Mouse (Mus musculus): ENCODE data around the gene C130026I21Rik. TPM values are rescaled to one million over a fixed set of nuclear protein-coding genes. Genes with fewer than 3 reads are reported as not detected.
"Not testable (repeated sequence)": the region's sequence is repeated elsewhere in the genome, so short reads cannot be mapped to it uniquely, and the experiment has no call there.

Gene C130026I21Rik
- polyA plus RNA-seq, 1 experiment from 2014 or later = 0.37 TPM

- H3K4me1 ChIP-seq (ENCODE audit: control insufficient read depth, insufficient read depth, low read length); H3K27me3 ChIP-seq (ENCODE audit: control insufficient read depth, insufficient read depth, low read length); DNase-seq; H3K4me3 ChIP-seq (replicated peaks; ENCODE audit: low read depth, low read length); H3K27ac ChIP-seq (replicated peaks; ENCODE audit: low read depth, low read length); H3K4me2 ChIP-seq (ENCODE audit: low read length); H3K9ac ChIP-seq (replicated peaks; ENCODE audit: low read length); H3K36me3 ChIP-seq (ENCODE audit: control insufficient read depth, insufficient read depth, low read length); H3K9me3 ChIP-seq (ENCODE audit: control insufficient read depth, low read length); ATAC-seq (ENCODE audit: low FRiP score, low TSS enrichment): not testable (repeated sequence)
- WGBS = 93% methylated on average over 1 of the region's 3 CpGs
Measured at GRCm38 (mm10) chr1:85181981-85182380, 88.4 kb downstream of the C130026I21Rik start.

GRCm38 (mm10) chr1:85178971-85179370 is 91.4 kb downstream of the C130026I21Rik start:
- H3K27me3 ChIP-seq (ENCODE audit: control insufficient read depth, insufficient read depth, low read length); DNase-seq; H3K4me3 ChIP-seq (replicated peaks; ENCODE audit: low read depth, low read length); ATAC-seq (ENCODE audit: low FRiP score, low TSS enrichment); H3K9me3 ChIP-seq (ENCODE audit: control insufficient read depth, low read length); H3K36me3 ChIP-seq (ENCODE audit: control insufficient read depth, insufficient read depth, low read length); H3K9ac ChIP-seq (replicated peaks; ENCODE audit: low read length); H3K4me1 ChIP-seq (ENCODE audit: control insufficient read depth, insufficient read depth, low read length); H3K27ac ChIP-seq (replicated peaks; ENCODE audit: low read depth, low read length); H3K4me2 ChIP-seq (ENCODE audit: low read length): not testable (repeated sequence)
- WGBS = 80% methylated on average over 4 of the region's 4 CpGs

DNA sequence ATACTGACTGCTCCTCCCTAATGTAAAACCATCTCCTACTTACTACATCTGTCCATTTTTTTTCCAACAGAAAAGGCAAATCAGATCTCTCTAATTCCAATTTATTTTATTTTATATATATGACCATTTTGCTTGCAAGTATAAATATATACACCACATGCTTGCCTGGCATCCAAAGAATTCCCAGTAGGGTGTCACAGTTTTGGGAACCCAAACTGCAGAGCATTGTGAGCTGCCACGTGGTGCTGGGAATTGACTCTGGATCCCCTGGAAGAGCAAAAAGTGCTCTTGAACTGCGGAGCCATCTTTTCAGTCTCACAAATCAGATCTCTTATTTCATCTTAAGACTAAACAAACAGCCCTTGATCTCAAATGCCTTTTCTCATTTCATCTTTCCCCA is 107.5 kb downstream of the C130026I21Rik start:
- not testable (repeated sequence) for H3K27ac ChIP-seq (replicated peaks; ENCODE audit: low read depth, low read length)
- WGBS = 45% methylated on average over 1 of the region's 2 CpGs

GRCm38 (mm10) chr1:85155151-85155550 is 115.2 kb downstream of the C130026I21Rik start:
- not testable (repeated sequence) for DNase-seq; H3K4me1 ChIP-seq (ENCODE audit: control insufficient read depth, insufficient read depth, low read length); H3K27ac ChIP-seq (replicated peaks; ENCODE audit: low read depth, low read length); H3K9me3 ChIP-seq (ENCODE audit: control insufficient read depth, low read length); ATAC-seq (ENCODE audit: low FRiP score, low TSS enrichment); H3K27me3 ChIP-seq (ENCODE audit: control insufficient read depth, insufficient read depth, low read length); H3K36me3 ChIP-seq (ENCODE audit: control insufficient read depth, insufficient read depth, low read length); H3K9ac ChIP-seq (replicated peaks; ENCODE audit: low read length); H3K4me2 ChIP-seq (ENCODE audit: low read length); H3K4me3 ChIP-seq (replicated peaks; ENCODE audit: low read depth, low read length)
- 82% methylated on average over 4 of the region's 5 CpGs for WGBS

More for the DNA sequence above, 107.5 kb downstream of the C130026I21Rik start:
- H3K9ac ChIP-seq (replicated peaks; ENCODE audit: low read length); H3K9me3 ChIP-seq (ENCODE audit: control insufficient read depth, low read length); H3K27me3 ChIP-seq (ENCODE audit: control insufficient read depth, insufficient read depth, low read length); DNase-seq; H3K4me3 ChIP-seq (replicated peaks; ENCODE audit: low read depth, low read length); H3K4me1 ChIP-seq (ENCODE audit: control insufficient read depth, insufficient read depth, low read length); ATAC-seq (ENCODE audit: low FRiP score, low TSS enrichment); H3K4me2 ChIP-seq (ENCODE audit: low read length); H3K36me3 ChIP-seq (ENCODE audit: control insufficient read depth, insufficient read depth, low read length): not testable (repeated sequence)

GRCm38 (mm10) chr1:85133671-85134070 is 136.7 kb downstream of the C130026I21Rik start:
- not testable (repeated sequence) for H3K4me1 ChIP-seq (ENCODE audit: control insufficient read depth, insufficient read depth, low read length); ATAC-seq (ENCODE audit: low FRiP score, low TSS enrichment); H3K4me2 ChIP-seq (ENCODE audit: low read length); H3K36me3 ChIP-seq (ENCODE audit: control insufficient read depth, insufficient read depth, low read length); H3K9me3 ChIP-seq (ENCODE audit: control insufficient read depth, low read length); H3K27ac ChIP-seq (replicated peaks; ENCODE audit: low read depth, low read length); H3K27me3 ChIP-seq (ENCODE audit: control insufficient read depth, insufficient read depth, low read length); H3K4me3 ChIP-seq (replicated peaks; ENCODE audit: low read depth, low read length); H3K9ac ChIP-seq (replicated peaks; ENCODE audit: low read length); DNase-seq
- WGBS = 94% methylated on average over 19 of the region's 22 CpGs

DNA sequence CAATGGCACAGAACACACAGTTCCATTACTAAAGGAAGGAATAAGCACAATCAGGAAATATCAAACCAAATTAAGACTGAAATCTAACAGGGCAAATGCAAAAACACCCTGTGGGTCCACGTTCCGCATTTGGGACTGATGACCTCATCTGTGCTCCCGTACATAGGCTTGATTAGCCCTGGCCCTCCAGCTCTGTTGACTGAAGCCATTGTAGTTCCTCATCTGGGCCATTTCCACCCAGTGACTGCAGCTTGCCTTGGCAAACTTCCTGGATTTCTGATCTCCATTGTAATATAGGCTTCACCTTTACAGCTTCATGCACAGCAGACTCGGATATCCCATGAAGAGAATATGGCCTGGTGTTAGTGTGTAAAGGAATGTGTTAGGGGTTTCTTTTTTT is 148.5 kb downstream of the C130026I21Rik start:
- not testable (repeated sequence) for H3K4me1 ChIP-seq (ENCODE audit: control insufficient read depth, insufficient read depth, low read length); H3K27ac ChIP-seq (replicated peaks; ENCODE audit: low read depth, low read length); ATAC-seq (ENCODE audit: low FRiP score, low TSS enrichment); DNase-seq; H3K36me3 ChIP-seq (ENCODE audit: control insufficient read depth, insufficient read depth, low read length); H3K9me3 ChIP-seq (ENCODE audit: control insufficient read depth, low read length); H3K27me3 ChIP-seq (ENCODE audit: control insufficient read depth, insufficient read depth, low read length); H3K4me2 ChIP-seq (ENCODE audit: low read length); H3K9ac ChIP-seq (replicated peaks; ENCODE audit: low read length); H3K4me3 ChIP-seq (replicated peaks; ENCODE audit: low read depth, low read length)
- WGBS = 89% methylated on average over 4 of the region's 4 CpGs

DNA sequence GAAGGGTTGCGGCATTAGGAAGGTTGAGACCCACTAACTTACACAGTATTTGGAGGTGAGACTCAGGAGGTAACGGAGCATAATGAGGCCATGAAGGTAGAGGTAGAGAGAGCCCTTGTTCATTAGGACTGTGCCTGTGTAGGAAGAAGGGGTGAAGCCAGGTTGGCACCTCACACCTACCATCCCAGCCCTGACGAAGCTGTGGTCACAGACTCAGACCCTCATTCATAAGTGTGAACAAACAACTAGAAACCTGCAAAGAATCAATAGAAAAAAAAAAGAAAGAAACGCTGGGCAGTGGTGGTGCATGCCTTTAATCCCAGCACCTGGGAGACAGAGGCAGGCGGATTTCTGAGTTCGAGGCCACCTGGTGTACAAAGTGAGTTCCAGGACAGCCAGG is 152.0 kb downstream of the C130026I21Rik start:
- H3K27me3 ChIP-seq (ENCODE audit: control insufficient read depth, insufficient read depth, low read length); H3K36me3 ChIP-seq (ENCODE audit: control insufficient read depth, insufficient read depth, low read length); H3K27ac ChIP-seq (replicated peaks; ENCODE audit: low read depth, low read length); H3K9me3 ChIP-seq (ENCODE audit: control insufficient read depth, low read length); H3K4me1 ChIP-seq (ENCODE audit: control insufficient read depth, insufficient read depth, low read length); DNase-seq; H3K4me3 ChIP-seq (replicated peaks; ENCODE audit: low read depth, low read length); H3K4me2 ChIP-seq (ENCODE audit: low read length); ATAC-seq (ENCODE audit: low FRiP score, low TSS enrichment); H3K9ac ChIP-seq (replicated peaks; ENCODE audit: low read length): not testable (repeated sequence)
- 81% methylated on average over 5 of the region's 6 CpGs for WGBS

DNA sequence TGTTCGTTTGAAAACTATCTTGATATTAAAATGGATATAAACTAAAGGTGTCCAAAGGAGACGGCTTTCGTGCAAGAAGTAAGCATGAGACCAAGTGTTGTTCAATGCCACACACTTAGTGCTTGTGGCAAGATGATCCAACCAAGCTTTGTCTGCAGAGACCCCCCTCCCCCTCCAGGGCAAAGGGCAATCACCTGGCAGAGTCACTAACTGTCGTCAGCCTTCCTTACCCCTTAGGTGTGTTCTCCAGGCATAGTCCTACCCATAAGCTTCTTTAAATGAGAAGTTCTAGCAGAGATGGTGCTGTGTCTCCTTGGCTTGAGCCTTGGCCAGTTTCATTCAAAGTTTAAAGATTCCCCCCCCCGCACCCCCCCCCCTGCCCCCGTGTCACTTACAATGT is 152.8 kb downstream of the C130026I21Rik start:
- H3K4me3 ChIP-seq (replicated peaks; ENCODE audit: low read depth, low read length); H3K27me3 ChIP-seq (ENCODE audit: control insufficient read depth, insufficient read depth, low read length); H3K36me3 ChIP-seq (ENCODE audit: control insufficient read depth, insufficient read depth, low read length); H3K4me1 ChIP-seq (ENCODE audit: control insufficient read depth, insufficient read depth, low read length); H3K9me3 ChIP-seq (ENCODE audit: control insufficient read depth, low read length); DNase-seq; H3K9ac ChIP-seq (replicated peaks; ENCODE audit: low read length); H3K27ac ChIP-seq (replicated peaks; ENCODE audit: low read depth, low read length); ATAC-seq (ENCODE audit: low FRiP score, low TSS enrichment); H3K4me2 ChIP-seq (ENCODE audit: low read length): not testable (repeated sequence)
- WGBS = 62% methylated on average over 4 of the region's 6 CpGs

- not testable (repeated sequence) for H3K9ac ChIP-seq (replicated peaks; ENCODE audit: low read length); DNase-seq; H3K4me3 ChIP-seq (replicated peaks; ENCODE audit: low read depth, low read length); ATAC-seq (ENCODE audit: low FRiP score, low TSS enrichment); H3K4me2 ChIP-seq (ENCODE audit: low read length); H3K27me3 ChIP-seq (ENCODE audit: control insufficient read depth, insufficient read depth, low read length); H3K36me3 ChIP-seq (ENCODE audit: control insufficient read depth, insufficient read depth, low read length); H3K4me1 ChIP-seq (ENCODE audit: control insufficient read depth, insufficient read depth, low read length); H3K27ac ChIP-seq (replicated peaks; ENCODE audit: low read depth, low read length); H3K9me3 ChIP-seq (ENCODE audit: control insufficient read depth, low read length)
- 56% methylated on average over 6 of the region's 6 CpGs for WGBS
Measured at GRCm38 (mm10) chr1:85114666-85115402, 155.5 kb downstream of the C130026I21Rik start.

All from midbrain, embryonic 14.5 days (tissue).